Mouse (Mus musculus) CD8-positive naive resting alpha-beta T cell, adult 2 months (primary cell): ENCODE measurements around the gene Tbc1d10a.

Experiments
- DNase-seq, 2 experiments: peaks; one replicate each; pipeline ENCODE4 v3.0.0; 2022; ENCODE audit warnings: low read depth in 2 of 2, low spot score in 2 of 2

Gene Tbc1d10a

DNA sequence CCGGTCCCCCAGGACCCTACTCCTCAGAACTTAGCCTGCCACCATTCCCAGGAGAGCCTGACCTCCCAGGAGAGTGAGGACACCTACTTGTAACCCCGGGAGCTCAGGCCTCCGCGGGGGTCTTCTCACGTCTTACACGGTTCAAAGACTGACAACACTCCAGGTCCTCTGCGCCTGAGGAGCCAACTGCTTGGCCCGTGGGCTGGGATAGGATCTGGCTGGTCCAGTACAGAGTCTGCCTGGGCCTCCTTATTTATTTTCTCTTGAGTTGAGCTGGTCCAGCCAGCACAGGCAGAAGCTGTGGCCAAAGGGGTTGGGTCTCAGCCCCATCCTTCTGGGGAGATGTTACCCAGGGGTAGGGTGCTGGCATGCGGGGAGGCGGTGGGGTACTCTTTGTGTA, 28.5 kb downstream of the Tbc1d10a start:
- DNase-seq = no peak

DNA sequence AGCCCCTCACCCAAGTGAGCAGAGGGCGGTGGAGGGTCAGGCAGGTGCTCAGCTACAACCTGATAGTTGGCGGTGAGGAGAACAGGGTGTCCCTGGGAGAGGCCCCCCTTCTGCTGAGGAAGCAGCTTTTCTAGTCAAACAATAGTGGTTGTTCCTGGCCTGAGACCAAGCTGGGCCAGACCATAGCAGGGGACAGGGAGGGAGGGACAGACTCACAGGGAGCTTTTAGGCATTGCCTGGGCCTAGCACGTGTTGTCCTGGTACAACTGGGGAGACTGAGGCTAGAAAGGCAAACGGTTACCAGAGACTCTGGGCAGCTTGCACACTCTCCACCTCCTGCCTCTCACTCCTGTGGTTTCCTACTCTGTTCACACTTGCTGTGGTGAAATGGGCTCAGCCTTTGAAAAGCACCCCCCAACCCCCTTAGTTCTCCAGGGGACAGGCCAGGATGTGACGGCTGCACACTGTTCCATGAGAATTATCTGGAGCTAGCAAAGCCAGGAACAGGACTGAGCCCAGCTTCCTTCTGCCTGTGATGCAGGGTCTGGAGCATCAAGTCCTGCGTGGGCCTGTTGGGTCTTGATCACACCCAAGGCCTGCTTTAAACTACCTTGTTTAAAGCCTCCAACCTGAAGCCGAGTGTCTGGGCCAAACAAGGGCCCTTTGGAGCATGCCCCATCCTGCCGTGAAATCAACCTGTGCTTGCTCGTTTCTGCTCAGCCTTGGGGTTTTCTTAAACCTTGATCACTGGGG, 29.8 kb downstream of the Tbc1d10a start:
- no peak for DNase-seq

DNA sequence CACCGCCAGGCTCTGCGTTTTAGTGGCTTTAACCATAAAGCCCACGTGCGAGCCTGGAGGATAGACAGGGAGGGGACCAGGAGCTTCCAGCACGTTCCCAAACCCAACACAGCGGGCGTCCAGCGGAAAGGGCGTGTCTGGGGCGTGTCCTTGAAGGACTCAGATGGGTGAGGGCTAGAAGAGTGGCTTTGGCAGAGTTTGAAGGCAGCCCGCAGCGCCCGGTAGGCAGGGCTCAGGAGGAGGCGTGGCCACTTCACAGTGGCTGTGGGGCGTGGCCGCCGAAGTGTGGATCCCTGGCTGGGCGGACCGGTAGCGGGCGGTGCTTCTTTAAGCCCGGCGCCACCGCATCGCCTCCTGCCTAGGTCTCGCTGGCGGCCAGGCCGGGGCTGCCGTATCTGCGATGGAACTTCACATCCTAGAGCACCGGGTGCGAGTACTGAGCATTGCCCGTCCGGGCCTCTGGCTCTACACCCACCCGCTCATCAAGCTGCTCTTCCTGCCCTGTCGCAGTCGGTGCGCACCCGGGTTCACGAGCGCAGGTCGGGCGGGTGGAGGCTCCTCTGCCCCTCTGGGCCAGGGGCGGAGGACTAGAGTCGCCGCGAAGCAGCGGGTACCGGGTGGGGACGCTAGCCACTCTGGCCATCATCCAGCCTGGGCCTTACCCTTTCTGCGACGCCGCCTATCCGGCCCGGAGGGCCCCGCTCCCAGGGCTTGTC, 31.5 kb downstream of the Tbc1d10a start, which contains the start of gene Castor1:
Gene Castor1 (plus strand): TSS at position 312 of the 716 bp plus-strand sequence.
- peak; percentile 74 to 84 for DNase-seq

DNA sequence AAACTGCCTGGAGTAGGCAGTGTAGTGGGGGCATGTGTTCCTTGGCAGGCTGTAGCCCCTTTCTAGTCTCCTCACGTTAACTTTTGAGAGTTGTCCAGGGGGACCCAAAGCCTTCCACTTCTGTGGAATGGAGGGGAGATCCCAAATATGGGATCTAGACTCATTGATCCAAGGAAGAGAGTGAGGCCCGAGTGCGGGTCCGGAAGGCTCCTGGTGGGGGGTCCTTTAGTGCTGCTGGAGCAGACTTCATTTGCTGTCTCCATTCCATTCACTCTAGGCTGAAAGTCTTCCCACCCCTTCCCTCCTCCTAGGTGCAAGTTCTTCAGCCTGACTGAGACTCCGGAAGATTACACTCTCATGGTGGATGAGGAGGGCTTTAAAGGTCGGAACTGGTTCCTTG, 32.0 kb downstream of the Tbc1d10a start:
- no peak for DNase-seq

DNA sequence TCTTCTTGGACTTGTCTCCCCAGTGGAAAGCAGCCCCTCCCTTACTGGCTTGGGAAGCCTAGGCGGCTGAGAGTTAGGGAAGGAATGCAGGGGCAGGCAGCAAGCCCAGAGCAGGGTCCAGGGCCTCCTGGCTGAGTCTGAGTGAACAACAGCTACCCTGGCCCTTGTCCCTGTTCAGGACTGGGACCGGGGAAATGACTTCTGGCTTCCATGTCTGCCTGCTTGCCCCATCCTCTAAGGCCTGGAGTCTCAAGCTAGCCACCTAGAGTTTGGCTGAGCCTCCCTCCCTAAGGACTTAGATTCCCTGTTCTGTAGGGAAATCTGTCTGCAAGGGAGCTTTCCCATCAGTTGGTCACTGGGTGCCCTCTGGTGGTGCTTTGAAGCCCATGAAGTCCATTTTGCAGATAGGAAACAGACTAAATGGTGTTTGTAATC, 32.7 kb downstream of the Tbc1d10a start:
- DNase-seq = no peak

DNA sequence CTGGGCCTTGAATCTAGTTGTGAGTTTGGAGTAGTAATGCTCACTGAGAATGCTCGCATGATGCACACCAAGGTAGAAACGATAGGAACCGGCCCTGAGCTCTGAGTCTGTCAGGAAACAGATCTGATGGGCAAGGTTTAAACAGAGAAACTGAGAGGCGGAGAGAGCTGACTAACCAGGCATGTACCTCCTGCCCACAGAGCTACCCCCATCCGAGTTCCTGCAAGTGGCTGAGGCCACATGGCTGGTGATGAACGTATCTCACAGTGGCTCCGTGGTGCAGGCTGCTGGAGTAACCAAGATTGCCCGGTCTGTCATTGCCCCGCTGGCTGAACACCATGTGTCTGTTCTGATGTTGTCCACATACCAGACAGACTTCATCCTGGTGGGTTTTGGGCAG, 33.3 kb downstream of the Tbc1d10a start:
- DNase-seq = no peak

DNA sequence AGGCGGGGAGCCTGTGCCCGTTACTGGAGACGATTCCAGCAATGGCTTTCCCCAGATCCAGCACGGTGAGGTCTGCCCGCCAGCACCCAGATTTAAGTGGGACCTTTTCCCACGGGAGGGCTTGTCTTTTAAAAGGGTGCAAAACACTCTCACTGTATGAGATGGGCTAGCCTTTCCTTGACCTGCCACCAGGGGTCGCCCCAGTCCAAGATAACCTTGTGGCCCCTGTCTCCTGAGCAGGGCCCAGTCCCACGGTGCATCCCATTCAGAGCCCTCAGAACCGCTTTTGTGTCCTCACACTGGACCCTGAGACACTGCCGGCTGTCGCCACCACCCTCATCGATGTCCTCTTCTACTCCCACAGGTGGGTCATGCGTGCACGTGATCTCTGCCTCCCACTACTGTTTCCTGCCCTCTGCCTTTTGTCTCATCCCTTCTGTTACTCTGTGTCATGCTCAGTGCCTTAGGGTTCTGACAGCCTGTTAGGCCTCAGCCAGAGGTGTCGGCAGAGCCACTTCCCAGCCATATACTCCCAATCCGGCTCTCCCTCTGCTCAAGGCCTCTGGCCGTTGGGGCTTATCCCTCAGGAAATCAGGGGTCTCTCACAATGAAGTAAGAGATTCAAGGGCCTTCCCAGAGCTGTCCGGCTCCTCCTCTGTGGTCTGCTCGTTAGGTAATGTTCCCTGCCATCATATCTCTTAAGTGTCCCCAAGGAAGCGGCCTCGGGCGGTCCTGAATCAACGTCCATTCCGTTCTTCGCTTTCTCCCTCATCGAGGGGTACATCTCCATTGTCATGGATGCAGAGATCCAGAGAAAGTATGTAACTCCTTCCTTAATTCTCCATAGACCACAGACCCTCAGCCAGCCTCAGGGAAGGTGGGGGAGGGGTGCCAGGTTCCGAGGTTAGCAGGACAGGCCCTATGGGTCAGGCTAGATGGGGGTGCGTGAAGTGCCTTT, 34.1 kb downstream of the Tbc1d10a start:
- DNase-seq = peak; percentile 83 to 87

DNA sequence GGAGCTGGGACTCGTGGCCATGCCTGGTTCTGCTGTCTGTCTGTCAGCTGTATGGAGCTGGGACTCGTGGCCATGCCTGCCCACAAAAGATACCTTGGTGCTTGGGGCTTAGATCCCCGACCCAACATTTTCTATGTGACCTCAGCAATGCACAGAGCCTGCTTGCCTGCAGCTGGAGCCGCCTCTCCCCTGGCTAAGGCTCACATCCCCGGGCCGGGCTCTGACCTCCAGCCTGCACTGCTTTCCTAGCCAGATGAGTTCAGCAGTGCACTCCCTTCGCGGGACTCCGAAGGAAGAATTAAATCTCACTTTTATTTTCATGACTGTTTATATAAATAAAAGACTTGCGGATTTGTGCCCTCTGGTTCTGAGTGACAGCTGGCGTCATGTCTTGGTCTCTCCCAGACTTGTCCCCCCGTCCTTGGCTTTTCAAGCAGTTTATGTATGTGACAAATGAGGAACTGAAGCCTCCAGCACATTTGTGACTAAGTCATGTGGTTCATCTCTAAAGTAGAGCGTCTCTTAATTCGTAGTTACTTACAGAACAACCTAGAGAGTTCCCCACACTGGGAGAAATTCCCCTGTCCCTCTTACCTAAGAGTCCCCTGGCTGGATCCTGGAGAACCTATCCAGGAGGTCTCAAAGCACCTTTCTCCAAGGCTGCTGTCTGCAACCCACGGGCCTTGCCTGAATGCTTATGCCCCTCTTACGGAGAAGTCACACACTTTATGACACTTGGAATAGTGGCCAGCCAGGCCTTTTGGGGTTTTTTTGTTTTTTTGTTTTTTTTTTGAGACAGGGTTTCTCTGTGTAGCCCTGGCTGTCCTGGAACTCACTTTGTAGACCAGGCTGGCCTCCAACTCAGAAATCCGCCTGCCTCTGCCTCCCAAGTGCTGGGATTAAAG, 35.7 kb downstream of the Tbc1d10a start:
- no peak for DNase-seq

DNA sequence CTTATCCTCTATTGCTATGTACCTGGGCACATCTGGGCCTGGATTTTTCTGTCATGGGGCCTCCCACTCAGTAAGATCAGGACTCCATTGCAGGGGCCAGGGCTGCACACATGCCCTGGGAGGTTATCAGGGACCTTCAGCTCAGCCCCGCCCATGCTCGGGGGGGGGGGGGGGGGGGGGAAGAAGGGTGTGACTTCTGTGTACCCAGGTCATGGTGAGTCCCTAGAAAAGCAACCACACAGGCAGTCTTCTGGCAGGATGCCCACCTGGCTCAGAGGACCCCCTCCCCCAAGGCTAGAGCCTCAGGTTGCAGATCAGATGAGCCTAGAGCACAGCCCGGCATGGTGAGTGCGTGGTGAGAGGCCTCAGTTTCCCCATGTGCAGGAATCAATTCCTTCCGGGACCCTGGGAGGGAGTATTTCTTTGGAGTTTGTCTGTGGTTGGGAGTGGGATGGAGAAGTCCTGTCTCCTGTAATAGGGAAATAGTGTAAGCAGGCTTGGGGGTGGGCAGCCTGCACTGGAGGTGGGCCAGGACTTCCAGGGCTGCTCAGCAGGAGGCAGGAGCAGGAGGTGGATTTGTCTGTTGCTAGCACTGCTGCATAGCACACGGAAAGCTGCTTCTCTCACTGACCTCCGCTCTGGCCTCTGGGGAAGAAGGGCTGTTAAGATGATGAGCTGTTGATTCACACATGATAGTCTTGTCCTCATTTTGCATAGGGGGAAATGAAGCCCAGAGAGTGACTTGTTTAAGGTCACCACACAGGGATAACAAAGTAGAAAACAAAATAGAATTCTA, 37.0 kb downstream of the Tbc1d10a start:
- DNase-seq = no peak

DNA sequence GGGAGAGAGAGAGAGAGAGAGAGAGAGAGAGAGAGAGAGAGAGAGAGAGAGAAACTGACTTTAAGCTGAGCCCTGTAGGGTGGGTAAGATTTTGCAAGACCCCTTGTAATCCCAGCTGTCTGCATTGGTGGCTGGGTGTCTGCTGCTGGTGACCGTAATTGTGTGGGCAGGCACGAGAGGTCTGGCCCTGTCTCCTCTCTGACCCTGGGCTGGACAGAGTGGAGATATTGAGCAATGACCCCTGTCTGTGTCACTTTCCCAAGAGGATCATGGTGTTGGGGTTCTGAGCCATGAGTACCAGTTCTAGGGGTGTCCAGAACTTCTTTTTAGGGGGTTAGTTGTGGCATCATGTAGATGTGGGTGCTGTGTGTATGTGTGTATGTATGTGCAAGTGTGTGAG, 37.6 kb downstream of the Tbc1d10a start:
- DNase-seq = no peak

DNA sequence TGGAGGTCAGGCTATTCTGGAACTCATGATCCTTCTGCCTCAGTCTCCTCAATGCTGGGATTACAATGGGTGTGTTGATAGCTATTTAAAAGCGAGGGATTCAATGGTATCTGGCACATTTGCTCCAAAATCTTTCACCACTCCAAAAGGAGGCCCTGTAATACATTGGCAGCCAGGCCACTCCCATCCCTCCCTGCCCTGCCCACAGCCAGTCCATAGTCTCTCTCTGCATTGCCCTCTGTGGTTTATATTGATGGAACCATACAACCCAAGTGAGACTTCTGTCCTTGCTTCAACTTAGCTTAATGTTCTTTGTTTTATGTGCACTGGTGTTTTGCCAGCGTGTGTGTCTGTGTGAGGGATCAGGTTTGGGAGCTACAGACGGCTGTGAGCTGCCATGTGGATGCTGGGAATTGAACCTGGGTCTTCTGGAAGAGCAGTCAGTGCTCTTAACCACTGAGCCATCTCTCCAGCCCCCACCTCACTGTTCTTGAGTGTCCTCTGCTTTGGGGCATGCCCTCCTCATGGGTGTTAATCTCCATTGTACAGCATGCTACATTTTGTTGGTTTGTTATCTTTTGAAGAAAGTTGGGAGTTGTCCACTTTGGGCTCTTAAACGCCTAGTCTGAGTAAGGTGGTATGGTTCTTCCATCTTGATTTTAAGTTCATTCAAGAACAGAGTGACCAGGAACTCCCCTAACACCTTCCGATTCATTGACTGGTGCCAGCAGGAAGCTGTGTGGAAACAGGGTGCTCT, 40.2 kb downstream of the Tbc1d10a start:
- DNase-seq = no peak

DNA sequence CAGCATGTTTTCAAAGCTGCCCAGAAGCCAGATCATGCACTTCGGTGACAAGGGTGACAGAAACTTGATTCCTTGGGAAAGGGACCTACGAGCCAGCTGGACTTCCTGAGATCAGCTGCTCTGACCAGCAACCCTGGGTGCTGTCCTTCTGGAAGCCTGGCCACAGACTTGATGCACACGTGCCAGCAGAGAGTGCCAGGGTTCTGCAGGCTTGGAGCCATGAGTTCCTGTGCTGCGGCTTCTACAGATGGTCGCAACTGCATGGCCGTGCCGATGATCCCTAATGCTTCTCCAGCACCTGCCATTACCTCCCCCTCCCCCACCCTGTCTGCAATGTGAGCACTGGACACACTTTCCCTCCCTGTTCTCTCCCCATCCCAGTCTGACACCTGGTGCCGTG, 41.9 kb downstream of the Tbc1d10a start:
- DNase-seq = no peak

DNA sequence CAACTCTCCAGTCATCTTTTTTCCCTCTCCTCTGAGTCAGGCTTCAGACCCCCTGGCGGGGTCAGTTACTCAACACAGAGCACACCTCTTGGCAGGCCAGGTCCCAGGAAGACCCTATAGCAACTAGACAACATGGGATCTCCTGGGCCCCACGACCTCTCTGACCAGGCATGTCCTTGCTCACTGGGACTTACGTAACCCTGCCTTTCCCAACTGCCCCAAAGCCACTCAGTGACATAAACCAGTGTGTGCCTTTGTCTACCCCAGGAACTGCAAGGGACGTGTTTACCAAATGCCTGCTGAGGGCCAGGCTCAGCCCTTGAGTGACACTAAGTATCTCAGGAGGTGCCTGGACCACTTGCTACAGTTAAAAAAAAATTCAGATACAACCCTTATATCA, 43.3 kb downstream of the Tbc1d10a start:
- no peak for DNase-seq

DNA sequence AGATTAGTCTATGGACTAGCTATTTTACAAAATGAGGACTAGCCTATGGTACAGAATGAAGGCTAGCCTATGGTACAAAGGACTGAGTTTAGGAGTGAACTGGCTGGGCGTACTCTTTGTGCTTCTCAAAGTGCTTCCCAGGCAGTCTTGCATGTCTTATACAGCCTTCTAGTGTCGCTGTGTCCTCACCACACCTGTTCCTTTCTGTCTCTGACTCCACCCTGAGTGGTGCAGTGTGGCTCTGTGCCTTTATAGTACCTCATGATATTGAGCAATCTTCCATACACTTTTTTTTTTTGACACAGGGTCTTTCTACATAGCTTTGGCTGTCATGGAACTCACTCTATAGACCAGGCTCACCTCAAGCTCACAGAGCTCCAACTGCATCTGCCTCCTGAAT, 44.8 kb downstream of the Tbc1d10a start:
- no peak for DNase-seq

DNA sequence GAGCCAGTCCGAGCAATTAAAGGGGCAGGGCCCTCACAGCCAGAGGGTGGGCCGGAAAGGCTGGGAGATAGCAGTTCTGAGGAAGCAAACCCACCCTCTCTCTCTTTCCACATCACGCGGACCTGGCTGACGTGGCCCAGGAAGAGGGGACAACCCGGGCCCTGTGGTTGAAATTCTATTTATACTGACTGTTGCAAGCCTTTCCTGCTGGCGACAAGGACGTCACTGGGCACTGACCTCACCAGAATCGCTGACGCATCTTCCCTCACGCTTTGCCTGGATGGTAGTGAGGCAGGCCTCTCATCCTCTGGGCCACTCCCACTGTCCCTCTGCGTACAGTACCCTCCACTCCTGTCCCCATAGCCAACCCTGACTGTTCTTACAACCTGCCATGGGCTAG, 46.1 kb downstream of the Tbc1d10a start:
- no peak for DNase-seq

DNA sequence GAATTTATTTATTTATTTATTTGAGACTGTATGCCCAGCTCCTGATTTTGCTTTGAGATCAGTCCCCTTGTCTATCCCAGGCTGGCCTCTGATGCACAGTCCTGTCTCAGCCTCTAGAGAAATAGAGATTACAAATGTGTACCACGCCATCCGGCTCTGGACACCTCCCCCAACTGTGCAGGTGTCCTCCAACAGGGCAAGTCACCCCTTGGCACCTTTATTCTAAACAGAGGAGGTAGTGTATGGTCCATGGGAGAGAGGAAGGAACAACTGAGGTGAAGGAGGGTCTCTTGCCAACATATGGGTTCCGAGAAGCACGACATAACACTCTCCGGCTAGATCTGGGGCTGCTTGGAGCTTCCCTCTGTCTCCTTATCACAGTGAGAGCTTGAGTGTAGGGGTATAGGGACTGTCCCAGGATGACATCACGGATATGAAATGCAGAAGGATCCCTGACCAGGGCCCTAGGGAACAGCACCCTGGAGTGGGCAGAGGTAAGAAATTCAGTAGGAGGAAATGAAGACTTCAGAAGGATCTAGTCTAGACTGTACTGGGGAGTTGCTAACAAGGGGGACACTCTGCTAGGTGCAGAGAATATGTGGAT, 48.6 kb downstream of the Tbc1d10a start:
- no peak for DNase-seq

DNA sequence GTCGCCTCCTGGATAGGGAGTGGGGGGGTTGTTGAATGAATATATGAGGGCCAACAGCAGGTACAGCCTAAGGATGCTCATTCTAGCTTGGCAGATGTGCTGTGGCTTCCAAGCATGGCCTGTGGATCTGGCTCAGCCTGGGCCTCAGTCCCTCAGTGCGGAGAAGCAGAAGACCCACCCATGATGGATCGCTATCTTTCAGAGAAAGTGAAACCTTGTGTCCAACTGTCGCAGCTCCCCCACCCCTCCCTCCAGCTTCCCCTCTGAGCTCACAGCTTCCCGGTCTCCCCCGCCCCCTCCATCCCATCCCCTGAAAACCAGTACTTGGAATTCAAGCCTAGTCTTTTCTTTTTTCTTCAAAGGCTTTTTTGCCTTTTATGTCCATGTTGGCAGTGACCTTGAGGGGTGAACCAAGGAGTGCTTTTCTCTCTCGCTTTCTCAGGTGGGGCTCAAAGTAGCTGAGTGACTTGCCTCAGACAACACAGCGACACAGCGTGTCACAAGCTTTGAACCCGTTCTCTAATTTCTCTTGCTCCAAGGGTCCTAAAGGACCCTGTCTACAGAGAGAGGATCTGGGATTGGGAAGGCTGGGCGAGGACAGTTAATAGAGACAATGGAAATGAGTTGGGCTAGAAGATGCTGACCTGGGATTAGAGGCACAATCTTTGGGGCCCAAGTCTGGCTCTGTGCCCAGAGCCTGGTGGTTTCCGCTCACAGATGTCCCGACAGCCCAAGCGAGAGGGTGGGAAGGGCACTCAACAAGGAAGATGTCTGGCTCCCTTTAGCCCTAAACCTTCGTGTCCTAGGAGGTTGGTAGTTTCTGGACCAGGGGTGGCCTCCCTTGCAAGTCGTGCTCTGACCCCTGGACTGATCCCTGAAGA, 49.3 kb downstream of the Tbc1d10a start, which contains the start of gene Osm:
Gene Osm (plus strand): TSS at position 756 of the 881 bp plus-strand sequence.
- DNase-seq = peak; percentile 37 to 55
